Mouse (Mus musculus) T-helper 17 cell (primary cell): ENCODE results near the gene Kif13a.

Source experiments
- in situ Hi-C, 2 experiments: fragments of 300-600 bp; cut with MboI, MseI; formaldehyde crosslinking; loops; 1 replicate in 1 of 2; 2 replicates in 1 of 2; pipeline ENCODE4 v1.15.1; 2025; ENCODE audit warnings: high pct_unique_total_duplicates in 2 of 2

Kif13a gene

DNA sequence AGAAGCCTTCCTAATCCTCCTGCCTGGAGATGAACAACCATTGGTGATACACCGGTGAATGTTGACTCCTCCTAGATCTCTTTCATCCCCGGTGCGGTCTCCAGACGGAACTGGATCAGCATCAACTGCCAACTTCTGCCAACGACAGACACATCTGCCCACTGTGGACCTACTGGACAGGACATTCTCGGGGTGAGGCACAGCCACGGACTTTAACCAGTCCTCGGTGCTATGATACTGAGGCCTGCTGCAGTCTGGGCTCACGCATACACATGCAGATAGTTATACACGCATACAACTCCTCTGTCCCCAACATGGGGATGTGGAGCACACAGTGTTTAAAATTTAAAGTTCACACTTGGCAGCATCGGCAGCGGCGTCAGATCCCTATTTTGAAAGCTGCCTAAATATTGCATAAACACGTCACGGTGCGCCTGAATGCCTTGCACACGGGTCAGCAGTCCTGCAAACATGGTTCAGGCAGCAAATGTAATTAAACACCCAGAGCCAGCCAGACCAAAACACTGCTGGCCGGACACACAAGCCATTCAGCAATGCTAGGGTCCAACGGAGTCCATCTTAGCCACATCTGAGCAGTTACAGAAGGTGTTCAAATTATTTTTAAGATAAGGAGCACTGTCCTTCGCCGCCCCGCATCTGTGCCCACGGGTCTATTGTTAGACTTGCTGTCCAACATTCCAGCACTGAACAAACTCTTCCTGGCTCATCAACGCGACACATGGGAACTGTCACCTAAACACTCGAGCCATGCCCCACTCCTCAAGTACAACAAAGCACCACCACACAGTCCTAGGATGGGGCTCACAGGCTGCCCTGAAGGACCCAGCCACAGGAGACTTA, 44.5 kb downstream of the Kif13a start:
- in situ Hi-C loops: no loop called here

DNA sequence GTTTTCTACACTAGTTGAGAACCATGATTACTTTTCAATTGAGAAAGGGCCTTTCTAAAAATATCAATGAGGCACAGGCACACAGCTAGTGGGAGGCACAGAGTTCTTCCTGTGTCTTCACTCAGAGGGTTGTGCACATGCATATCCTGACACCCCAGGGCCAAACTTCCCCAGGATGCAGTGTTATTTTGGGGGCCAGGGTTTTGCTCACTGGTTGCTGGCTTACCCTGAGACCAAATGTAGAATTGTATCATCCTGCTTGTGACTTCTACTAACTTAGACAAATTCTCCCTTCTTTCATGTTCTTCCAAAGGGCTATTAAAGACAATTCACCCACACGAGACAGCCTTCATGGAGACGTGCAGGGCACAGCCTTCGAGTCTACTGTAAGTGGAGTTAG, 45.7 kb downstream of the Kif13a start:
- in situ Hi-C loops: no loop called here

DNA sequence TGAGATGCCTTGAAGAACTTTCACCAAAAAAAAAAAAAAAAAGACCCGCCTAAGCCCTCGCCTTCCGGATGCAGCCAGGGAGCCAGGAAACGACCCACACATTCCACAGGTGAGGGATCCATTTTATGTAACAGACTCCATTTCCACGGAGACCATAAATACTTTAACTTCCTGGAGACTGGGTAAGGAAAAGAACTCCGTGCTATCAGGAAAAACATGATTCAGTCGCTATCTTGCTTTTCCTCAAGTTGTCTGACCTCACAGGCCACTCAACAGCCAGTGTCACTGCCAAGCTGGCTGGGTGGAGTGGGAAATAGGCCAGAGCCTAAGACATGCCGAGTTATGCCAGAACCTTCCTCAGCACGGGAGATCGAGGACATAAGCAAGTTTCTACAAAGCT, 46.3 kb downstream of the Kif13a start:
- in situ Hi-C loops: no loop called here

DNA sequence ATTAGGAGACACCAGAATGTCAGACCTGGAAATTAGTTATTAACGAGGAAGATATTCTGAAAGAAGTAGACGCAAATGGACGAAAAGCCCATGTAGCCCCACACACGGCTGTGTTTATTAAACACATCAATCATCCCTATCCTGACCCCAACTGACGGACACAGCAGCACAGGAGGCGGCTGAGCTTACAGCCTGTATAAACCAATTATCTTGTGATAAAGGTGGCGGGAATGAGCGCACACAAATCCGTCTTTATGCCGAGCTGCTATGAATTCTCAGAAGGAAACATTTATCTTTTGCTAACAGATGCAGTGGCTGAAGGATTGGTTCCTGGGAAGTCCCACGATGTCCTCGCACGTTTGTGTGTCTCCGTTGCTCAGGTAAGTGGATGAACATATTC, 48.9 kb downstream of the Kif13a start:
- in situ Hi-C loops: no loop called here

DNA sequence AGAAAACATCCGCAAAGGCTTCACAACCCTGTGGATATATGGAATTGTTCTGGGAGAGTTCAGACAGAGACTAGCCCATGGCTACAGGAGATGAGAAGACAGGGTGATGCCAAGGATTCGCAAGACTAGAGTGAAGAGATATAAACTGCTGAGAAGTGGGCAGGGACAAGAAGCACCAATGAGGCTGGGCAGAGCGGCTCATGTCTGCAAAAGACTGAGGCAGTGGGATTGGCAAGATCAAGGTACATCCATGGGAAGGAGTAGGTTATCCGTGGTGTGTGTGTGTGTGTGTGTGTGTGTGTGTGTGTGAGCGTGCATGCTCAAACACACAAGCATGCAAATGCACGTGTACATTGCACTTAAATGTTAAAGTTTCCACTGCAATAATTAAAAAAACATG, 49.4 kb downstream of the Kif13a start:
- in situ Hi-C loops: no loop called here

DNA sequence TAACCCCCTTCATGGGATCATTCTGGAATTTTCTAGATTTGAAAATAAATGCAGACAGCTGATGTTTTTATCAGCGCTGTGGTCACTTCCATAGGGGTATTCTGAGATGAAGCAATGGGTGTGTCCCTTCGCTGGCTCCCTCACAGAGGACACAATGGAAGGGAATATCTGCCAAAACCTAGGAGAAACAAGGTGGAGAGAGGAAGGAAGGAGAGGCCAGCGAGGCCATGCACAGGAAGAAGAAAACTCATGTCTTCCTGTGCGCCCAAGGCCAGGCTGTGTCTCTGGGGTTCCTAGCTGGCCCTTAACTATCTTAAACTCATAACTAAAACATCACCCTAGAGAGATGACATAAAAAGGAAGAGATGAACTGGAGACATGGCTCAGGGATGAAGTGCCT, 52.6 kb downstream of the Kif13a start:
- in situ Hi-C loops: no loop called here

DNA sequence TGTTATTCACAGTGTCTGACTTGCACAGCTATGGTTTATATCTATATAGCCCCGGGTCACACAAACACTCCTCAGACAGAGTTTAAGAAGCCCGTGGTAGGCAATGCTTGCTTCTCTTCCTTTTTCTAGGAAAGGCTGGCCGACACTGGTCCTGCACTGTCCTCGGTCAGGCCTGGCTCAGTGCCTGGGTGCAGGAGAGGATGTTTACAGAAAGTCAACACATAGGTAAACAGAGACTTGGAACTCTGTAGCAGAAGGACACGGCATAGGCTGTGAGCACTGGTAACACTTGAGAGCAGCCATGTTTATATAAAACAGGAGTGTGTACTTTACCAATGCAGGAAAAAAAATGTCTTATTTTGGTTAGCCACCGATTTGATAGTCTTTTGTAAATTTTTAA, 54.3 kb downstream of the Kif13a start:
- in situ Hi-C loops: no loop called here

DNA sequence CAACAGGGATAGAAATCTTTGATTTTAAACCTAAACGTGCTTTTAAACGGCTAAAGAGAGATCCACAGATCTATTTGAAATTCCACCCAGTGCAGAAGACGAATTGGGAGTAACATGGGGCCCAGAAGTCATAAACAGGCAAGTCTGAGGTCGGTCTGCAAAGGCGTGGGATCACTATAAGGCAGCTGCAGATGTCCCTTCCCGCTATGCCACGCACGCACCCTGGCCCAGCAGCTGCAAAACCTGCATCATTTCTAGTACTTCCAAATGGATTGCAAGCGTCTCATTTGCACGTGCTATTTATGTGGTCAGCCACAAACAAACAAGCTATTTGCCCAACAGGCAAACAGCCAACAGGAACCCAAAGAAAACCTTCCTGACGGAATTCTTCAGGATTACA, 56.9 kb downstream of the Kif13a start:
- in situ Hi-C loops: no loop called here

DNA sequence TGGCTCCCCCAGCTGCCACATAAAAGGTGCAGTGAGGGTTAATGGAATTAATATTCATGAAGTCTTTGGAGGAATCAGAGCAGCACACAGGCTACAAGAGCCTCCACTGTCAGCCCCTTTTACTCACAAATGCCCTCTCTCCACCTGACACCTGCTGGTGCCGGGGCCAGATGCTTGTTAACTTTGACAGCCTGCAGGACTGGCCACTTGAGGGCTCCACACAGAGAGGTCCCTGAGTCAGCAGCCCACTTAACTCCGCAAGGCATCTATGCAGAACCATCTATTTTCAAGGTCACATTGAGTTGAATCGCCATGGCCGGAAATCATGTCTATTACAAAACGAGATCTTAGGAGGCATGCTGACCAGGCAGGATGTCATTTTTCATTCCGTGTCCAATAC, 57.5 kb downstream of the Kif13a start:
- in situ Hi-C loops: no loop called here

DNA sequence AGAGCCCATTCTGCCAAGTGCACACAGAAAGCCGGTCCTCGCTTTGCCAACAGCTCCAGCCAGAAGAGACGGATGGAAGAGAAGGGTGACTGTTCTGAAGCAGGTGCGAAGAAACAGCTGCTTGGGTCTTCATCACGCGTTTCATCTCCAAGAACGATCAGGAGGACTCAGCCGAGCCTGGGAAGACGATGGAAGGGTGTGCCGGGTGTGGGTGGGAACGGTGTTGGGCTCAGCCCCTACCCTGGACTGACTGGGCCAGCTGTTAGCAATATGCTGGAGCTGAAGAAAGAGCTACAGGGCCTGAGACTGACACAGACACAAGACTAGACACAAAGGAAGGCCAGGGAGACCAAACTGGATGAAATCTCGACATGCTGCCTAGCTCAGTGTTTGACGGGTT, 60.2 kb downstream of the Kif13a start:
- in situ Hi-C loops: no loop called here

DNA sequence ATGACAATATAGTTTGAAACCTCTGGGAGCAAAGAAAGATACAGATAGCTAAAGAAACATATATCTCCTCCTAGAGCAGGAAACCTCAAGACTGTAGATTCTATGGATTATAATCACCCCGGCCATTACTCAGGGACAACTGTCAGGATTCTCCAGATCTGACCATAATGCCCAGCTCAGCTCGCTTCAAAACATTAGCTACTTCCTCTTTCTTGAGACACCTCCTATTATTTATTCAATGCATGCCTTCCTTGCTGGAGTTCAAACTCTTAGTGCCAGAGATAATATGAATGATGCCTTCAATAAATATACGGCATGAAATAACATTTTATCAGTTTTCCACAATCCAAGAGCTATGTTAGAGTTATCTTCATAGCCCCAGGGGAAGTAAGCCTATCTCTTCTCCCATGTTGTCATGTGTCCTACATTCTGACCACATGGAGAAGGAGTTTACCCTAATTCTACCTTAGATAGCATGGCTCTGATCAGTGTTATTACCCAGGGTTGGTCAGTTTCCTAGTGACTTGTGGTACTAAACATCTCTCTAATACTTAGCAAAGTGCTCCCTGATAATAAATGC, 66.4 kb downstream of the Kif13a start:
- in situ Hi-C loops: no loop called here

DNA sequence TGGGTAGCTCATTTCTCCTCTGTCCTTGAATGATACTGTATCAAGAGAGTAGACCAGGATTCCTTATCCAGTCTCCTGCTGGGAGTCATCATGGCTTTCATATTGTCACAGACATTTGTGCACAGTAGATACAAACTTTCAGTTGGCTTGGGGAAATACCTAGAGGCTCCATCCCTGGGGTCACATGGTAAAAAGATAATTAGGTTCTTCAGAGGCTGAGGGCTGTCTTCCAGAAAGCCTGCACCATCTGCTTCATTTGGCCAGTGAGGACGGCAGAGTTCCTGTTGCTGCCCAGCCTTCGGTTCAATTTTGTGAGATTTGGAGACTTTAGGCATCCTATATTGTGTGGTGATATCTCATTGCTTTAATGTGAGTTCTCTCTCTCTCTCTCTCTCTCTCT, 69.8 kb downstream of the Kif13a start:
- in situ Hi-C loops: no loop called here

DNA sequence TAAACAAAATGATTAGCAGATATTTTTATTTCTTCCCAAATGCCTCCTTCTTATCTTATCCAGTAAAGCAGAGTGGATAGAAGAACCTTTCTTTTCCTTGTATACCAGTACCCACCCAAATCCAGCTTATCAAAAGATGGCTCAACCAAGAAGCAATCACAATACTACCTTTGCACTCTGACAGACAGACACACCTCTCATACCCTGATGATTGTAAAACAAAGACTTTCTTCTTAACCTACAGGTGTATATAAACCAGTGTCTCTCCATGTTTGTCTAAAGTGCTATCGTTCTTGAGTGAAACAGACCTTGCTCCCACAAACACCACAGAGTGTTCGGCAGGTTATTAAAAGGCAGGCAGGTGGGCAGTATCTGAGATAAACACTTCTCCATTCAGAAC, 70.5 kb downstream of the Kif13a start:
- in situ Hi-C loops: no loop called here

DNA sequence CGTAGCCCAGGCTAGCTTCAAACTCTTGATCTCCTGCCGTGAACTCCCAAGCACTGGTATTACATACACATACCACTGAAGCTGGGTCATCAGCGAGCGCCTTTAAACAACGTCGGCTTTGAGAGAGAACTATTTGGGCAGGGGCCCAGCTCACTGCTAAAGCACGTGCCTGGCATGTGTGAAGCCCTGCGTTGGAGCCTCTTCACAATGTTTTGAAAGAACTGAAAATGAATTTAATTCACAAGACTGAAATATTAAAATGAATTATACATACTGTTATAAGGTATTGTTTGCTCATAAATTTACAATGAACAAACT, 70.9 kb downstream of the Kif13a start:
- in situ Hi-C loops: no loop called here

DNA sequence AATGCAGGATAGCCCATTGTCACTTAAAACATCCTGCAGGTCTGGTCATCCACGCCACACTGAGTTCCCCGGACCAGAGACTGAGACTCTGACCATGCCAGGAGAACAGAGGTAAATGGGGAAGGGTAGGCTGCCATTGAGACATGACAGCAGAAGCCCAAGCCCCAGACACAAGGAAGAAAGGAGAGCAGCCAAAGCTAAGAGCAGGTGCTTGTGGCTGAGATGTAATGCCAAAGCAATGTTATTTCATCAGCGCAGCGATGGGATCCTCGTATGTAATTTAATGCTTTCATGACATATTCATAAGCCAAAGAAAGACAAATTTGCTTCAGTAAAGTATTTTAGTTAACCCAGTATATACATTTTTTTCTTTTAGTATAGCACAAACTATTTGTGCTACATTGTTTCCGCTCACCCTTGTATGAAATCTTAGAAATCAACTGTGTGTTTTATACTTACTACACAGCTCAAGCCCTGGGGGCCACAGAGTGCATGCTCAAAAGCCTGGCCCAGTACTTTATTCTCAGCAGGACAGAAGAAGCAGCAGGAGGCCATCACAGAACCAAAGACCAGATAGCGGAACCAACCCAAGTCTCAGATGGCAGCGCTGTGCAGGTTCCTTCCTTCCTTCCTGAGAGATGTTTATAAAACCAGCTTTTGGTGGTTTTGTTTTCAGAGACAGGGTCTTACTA, 71.4 kb downstream of the Kif13a start:
- in situ Hi-C loops: no loop called here

DNA sequence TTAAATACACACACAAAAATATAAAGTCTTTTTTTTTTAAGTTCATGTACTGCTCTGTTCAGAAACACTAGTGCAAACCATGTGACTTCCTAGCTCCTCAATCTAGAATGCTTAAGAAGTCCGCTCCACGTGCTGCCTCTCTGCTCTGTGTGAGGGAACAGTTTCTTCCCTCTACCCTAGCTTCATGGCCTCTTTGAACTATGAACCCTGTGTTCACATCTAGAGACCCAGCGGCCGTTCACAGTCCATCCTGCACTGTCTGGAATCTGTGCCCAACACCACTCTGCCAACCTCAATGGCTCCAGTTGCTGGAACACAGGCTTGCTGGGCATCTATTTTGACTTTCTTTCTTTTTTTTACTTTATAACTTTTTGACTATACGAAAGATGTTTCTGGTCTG, 75.2 kb downstream of the Kif13a start:
- in situ Hi-C loops: no loop called here

DNA sequence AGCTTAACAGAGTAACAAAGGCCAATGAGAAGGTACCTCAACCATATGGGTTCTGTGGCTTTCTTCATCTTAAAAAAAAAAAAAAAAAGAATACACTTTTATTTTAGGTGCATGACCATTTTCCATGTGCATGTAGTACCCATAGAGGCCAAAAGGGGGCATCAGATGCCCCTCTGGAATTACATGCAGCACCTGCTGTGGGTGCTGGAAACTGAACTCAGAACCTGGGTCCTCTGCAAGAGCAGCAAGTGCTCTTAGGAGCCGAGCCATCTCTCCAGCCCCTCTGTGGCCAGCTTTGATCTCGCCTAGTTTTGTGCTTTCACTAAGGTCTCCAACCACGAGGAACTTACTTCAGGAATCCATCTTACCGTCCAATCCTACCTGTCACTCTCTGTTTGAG, 77.2 kb downstream of the Kif13a start:
- in situ Hi-C loops: no loop called here

DNA sequence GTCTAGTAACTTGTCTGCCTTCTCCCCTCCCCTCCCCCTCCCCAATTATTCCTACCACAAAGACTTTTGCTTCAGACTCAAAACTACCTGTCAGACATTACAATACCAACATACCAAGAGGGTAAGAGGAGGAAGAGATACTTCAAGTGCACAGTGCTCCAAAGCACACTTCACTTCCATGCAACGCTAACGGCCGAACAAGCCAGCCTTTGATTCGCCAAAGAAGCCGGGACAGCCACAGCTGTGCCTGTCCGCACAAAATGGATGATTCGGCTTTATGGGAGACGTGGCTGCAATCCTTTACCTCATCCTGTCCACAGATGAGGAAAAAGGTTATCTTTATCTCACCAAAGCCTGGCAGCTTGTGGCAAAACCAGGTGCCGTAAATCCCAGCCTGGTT, 84.2 kb downstream of the Kif13a start:
- in situ Hi-C loops: loop anchor here in 1 of 2 experiments (25.0 kb wide), 1 partner anchor 167 kb away; the partner anchor contains the start of gene Nhlrc1

DNA sequence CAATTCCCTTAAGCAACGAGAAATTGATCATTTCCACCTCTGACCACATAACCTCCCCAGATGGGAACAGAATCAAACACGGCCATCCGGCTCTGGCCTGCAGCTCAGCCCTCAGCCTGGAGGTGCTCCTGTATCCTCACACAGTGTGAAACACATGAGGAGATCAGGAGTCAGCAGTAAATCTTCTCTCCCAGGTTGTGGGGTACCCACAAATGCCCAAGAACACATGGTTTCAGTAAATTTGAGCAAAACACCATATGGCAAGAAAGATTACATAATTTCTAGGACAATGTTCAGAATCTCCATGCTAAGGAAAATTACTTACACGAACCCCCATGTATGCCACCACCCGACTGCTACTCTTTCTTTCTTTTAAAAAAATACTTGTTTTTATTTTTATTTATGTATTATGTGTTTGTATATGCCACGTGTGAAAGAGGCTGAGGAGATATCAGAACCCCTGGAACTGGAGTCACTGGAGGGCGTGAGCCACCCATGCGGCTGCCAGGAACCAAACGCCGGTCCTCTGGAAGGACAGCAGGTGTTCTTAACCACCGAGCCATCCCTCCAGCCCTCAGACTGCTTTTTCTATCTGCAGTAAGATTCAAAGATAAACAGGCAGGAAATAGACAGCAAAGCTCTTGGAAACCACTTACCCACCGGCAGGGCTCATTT, 85.0 kb downstream of the Kif13a start:
- in situ Hi-C loops: loop anchor here in 1 of 2 experiments (25.0 kb wide), 1 partner anchor 168 kb away; the partner anchor contains the start of gene Nhlrc1

DNA sequence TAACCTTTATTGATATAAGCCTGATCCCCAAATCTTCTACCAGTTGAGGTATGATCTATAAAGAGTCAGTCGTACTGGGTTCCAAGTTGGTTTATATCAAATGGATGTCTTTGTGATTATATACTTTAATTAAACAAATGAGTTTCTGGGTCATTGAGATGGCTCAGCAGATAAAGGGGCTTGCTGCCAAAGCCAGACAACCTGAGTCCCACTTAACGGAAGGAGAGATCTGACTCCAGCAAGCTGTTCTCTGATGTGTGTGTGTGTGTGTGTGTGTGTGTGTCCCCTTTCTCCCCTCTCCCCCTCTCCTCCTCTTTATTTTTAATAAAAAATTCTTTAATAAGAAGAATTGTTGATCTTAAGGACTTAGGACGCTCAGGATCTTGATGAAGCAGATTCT, 86.0 kb downstream of the Kif13a start:
- in situ Hi-C loops: loop anchor here in 1 of 2 experiments (25.0 kb wide), 1 partner anchor 169 kb away; the partner anchor contains the start of gene Nhlrc1

DNA sequence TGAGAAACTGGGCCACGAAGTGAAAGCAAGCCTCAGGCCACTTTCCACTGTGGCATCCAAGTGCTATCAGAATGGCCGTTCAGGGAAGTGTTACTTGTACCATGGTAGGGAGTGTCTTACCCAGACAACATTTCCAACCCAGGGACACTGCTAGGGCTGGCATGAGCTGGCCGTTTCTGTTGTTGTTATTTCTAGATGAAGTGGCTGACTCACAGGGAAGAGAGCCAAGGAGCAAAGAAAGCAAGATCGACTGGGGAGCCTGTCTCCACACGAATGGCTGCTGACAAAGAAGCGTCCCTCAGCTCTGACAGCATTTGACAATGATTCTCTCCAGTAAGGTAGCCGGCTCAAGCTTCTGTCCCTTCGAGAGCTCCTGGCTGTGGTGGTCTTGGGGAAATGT, 87.5 kb downstream of the Kif13a start:
- in situ Hi-C loops: loop anchor here in 1 of 2 experiments (25.0 kb wide), 1 partner anchor 170 kb away; the partner anchor contains the start of gene Nhlrc1

DNA sequence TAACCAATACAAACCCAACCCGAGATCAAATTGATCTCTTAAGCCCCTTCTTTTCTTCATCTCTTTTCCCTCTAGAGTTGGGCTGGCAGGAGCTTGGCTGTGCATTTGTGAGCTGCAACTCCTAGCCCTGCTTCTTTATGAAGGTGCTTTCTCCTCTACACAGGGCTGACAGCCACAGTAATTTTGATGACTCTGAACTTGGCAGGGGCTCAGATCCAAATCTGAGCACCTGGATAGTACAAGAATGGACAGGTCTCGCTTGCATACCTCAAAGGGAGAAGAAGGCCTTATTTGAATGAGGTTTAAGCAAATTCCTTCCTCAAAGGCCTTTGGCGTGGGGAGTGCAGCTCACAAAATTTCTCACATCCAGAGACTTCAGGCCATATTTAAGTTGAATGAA, 88.0 kb downstream of the Kif13a start:
- in situ Hi-C loops: loop anchor here in 1 of 2 experiments (25.0 kb wide), 1 partner anchor 171 kb away; the partner anchor contains the start of gene Nhlrc1
